In genomic region chr1:146420174-146420573, GRCm38 (mm10) we compare ENCODE assay signal across 14 mouse cellular contexts.
"Had no signal": no experiment of that assay in that cellular context is flagged by ENCODE, and none has a peak within 500 bp of the region (broad histone marks: within the 10 kb centered on the region; RNA-seq: fewer than 3 reads in every experiment).

No protein-coding gene starts in this region.

- DNase-seq: cerebellum, adult 9-10 months; cerebellum, adult 9-11 months; cerebellum, postnatal 10 days; cerebellum, postnatal 14 days; cerebellum, postnatal 36 days; embryo, embryonic 11 days; forebrain, postnatal 0 days; gastrocnemius, adult 2 months; gastrocnemius, postnatal 10 days; gastrocnemius, postnatal 14 days; gastrocnemius, postnatal 25 days; gastrocnemius, postnatal 36 days; heart, adult 18-20 months; heart, adult 2 months had no signal
